Comparison of ENCODE assay signal across 20 mouse cellular contexts in the genomic region with DNA sequence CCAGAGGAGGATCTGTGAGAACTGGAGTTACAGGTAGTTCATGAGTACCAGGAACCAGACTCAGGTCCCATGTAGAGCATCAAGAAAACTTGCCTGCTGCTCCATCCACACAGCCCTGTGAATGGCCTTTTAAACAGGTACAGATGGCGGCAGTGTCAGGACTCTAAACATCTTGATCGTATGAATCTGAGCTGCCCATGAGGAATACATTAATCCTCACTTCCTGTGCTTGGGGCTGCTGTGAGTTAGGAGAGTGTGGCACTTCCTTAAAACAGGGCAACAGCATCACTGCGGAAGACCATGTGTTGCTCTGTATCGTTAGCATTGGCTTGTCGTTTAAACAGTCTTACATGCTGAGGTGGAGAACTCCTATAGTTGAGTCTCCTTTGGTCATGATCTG. TPM values are rescaled to one million over a fixed set of nuclear protein-coding genes. Genes with fewer than 3 reads are reported as not detected.
DNase-seq lines count a peak whose midpoint lies in the region; ATAC-seq and TF ChIP-seq lines count a peak whose summit lies in the region.
"Had no signal": no experiment of that assay in that cellular context is flagged by ENCODE, and none has a peak within 500 bp of the region (broad histone marks: within the 10 kb centered on the region; RNA-seq: fewer than 3 reads in every experiment).

No protein-coding gene starts in this region.

- TF ChIP-seq CTCF in spleen, adult 2 months (IDR thresholded peaks at IDR 0.05; ENCODE audit: extremely low read depth, insufficient read depth, insufficient read length, insufficient replicate concordance): no peak

- peak overlapping the region; percentile 5 for H3K4me2 ChIP-seq in limb, embryonic 13.5 days (replicated peaks)
- H3K4me2 ChIP-seq: midbrain, embryonic 12.5 days; stomach, embryonic 15.5 days had no signal

- peak; percentile 72 for DNase-seq in embryo, embryonic 10 days (ENCODE audit: low spot score)
- no peak for DNase-seq in embryo, embryonic 9.5 days (ENCODE audit: extremely low spot score)
- no peak for DNase-seq in spleen, adult 2 months (ENCODE audit: low read depth in 1 of 2, low spot score in 2 of 2)
- no peak for DNase-seq in spleen, adult 18-20 months
- no peak for DNase-seq in testis, postnatal 14 days (ENCODE audit: low spot score)
- DNase-seq in ovary, postnatal 36 days (ENCODE audit: low spot score): no peak
- no peak for DNase-seq in left cerebral cortex, adult 18-20 months (ENCODE audit: low spot score in 2 of 2)
- DNase-seq: cerebellum, adult 2 months; heart, adult 2 months; heart, postnatal 36 days; lung, adult 2 months; right cerebral cortex, postnatal 4 days; thymus, postnatal 36 days had no signal

- H3K36me3 ChIP-seq in spleen, adult 2 months (ENCODE audit: control insufficient read depth, insufficient read depth, low read length): no peaks in the 10 kb centered on the region
- no peaks in the 10 kb centered on the region for H3K36me3 ChIP-seq in limb, embryonic 13.5 days
- H3K36me3 ChIP-seq: midbrain, embryonic 12.5 days; stomach, embryonic 15.5 days had no signal

- H3K27me3 ChIP-seq in spleen, adult 2 months (ENCODE audit: control insufficient read depth, insufficient read depth, low read length): no peaks in the 10 kb centered on the region
- no peaks in the 10 kb centered on the region for H3K27me3 ChIP-seq in limb, embryonic 13.5 days
- H3K27me3 ChIP-seq: CH12.LX; stomach, embryonic 15.5 days had no signal

- H3K4me3 ChIP-seq in spleen, adult 2 months (ENCODE audit: extremely low read depth, insufficient read depth, insufficient read length): peak overlapping the region; percentile 32; the same call in 1 of the 2 replicates
- H3K4me3 ChIP-seq in limb, embryonic 13.5 days: no peak overlapping the region
- H3K4me3 ChIP-seq: heart, adult 2 months; midbrain, embryonic 12.5 days; stomach, embryonic 15.5 days had no signal

- no peak overlapping the region for H3K27ac ChIP-seq in spleen, adult 2 months (ENCODE audit: insufficient read depth, low read length)
- 0 out of 2 replicates have a peak overlapping the region, but pooled peaks have one; percentile 39 for H3K27ac ChIP-seq in limb, embryonic 13.5 days
- H3K27ac ChIP-seq: heart, adult 2 months; kidney, postnatal 0 days; midbrain, embryonic 12.5 days; stomach, embryonic 15.5 days had no signal

- no peak for TF ChIP-seq POLR2A in spleen, adult 2 months (IDR thresholded peaks at IDR 0.05; ENCODE audit: low read depth, low read length)

- no peak overlapping the region for H3K9ac ChIP-seq in limb, embryonic 13.5 days
- H3K9ac ChIP-seq: midbrain, embryonic 12.5 days; stomach, embryonic 15.5 days had no signal

- 28% methylated on average over 5 of the region's 5 CpGs for WGBS in spleen, adult 2 months
- 15% methylated on average over 5 of the region's 5 CpGs for WGBS in limb, embryonic 13.5 days

- peak; percentile 60 for ATAC-seq in limb, embryonic 13.5 days (ENCODE audit: low FRiP score, low read depth)
- ATAC-seq: intestine, embryonic 16.5 days had no signal

- H3K4me1 ChIP-seq in spleen, adult 2 months (ENCODE audit: control insufficient read depth, insufficient read depth, insufficient read length): peaks cover 10% of the 10 kb centered on the region
- peaks cover 24% of the 10 kb centered on the region for H3K4me1 ChIP-seq in limb, embryonic 13.5 days

- H3K9me3 ChIP-seq in limb, embryonic 13.5 days: no peaks in the 10 kb centered on the region
- H3K9me3 ChIP-seq: midbrain, embryonic 12.5 days; stomach, embryonic 15.5 days had no signal

RNA-seq across cellular contexts. Expression of gene Cyp27a1, which starts 2.1 kb away (rescaled TPM):
- polyA plus RNA-seq in spleen, adult 2 months (2012; rRNA removed): 23.2 and 25.0 TPM in 2 replicates
- polyA plus RNA-seq in limb, embryonic 13.5 days (2015; fragmentation: Nextera tagmentation; extraction: Ambion mirVana): 12.7 and 14.1 TPM in 2 replicates
- 1 to 10 TPM; 4.2 to 4.8 TPM for total RNA-seq in left cerebral cortex, adult 18-20 months (2021)
- total RNA-seq: CH12.LX had no signal

RNA-seq across cellular contexts. Expression of gene Prkag3, which starts 33.6 kb away (rescaled TPM):
- 0.06 and 0.18 TPM in 2 replicates for polyA plus RNA-seq in spleen, adult 2 months (2012; rRNA removed)
- 1.9 and 2.1 TPM in 2 replicates for polyA plus RNA-seq in limb, embryonic 13.5 days (2015; fragmentation: Nextera tagmentation; extraction: Ambion mirVana)
- total RNA-seq in left cerebral cortex, adult 18-20 months (2021): under 1 TPM; 0.12 to 0.51 TPM
- total RNA-seq: left cerebral cortex, postnatal 14 days had no signal
- polyA plus RNA-seq: midbrain, embryonic 12.5 days had no signal

RNA-seq across cellular contexts. Expression of gene Ttll4, which starts 53.9 kb away (rescaled TPM):
- polyA plus RNA-seq in spleen, adult 2 months (2012; rRNA removed): 10.4 and 13.4 TPM in 2 replicates
- 16.3 and 19.1 TPM in 2 replicates for polyA plus RNA-seq in limb, embryonic 13.5 days (2015; fragmentation: Nextera tagmentation; extraction: Ambion mirVana)
- 10 to 100 TPM; 18.3 to 22.7 TPM for total RNA-seq in left cerebral cortex, adult 18-20 months (2021)

RNA-seq across cellular contexts. Expression of gene Wnt6, which starts 56.2 kb away (rescaled TPM):
- polyA plus RNA-seq in spleen, adult 2 months (2012; rRNA removed): 1.9 and 2.0 TPM in 2 replicates
- polyA plus RNA-seq in limb, embryonic 13.5 days (2015; fragmentation: Nextera tagmentation; extraction: Ambion mirVana): 39.7 and 51.8 TPM in 2 replicates
- total RNA-seq in left cerebral cortex, adult 18-20 months (2021): 1 to 10 TPM; 3.3 to 4.5 TPM
